Mouse (Mus musculus) cortical plate, adult 2 months (tissue): ENCODE results near the gene Chadl.

Experiments
- CTCF ChIP-seq: fragments of 200-500 bp; IDR thresholded peaks from 2 replicates; pipeline ENCODE4 v1.5.1; 2011; ENCODE audit warnings: mild to moderate bottlenecking, control low read depth, low read length; ENCODE audit not compliant: insufficient read depth; ENCODE audit errors: extremely low read depth
- POLR2A ChIP-seq: fragments of 200-500 bp; IDR thresholded peaks from 2 replicates; pipeline ENCODE4 v1.6.1; 2011; ENCODE audit warnings: mild to moderate bottlenecking, low read length, control low read depth; ENCODE audit not compliant: insufficient read depth; ENCODE audit errors: extremely low read depth

GRCm38 (mm10) chr15:81698532-81698931, 1.4 kb upstream of the Chadl start:
- TF ChIP-seq CTCF (no peak), POLR2A (no peak)
